Mouse (Mus musculus) liver, postnatal 0 days (tissue): ENCODE measurements at regions not wholly inside any gene's neighbourhood (a gene's known extent, or its start where the extent isn't known, plus 50 kb on each side); places are given as distances from the start of the nearest gene placed in this dataset.
A peak's percentile ranks its signal among the peaks of the same experiment; 100 is the strongest.

Experiments used
- CTCF ChIP-seq: sonication (generic); IDR thresholded peaks from 2 replicates; pipeline ENCODE4 v1.5.1; 2016; ENCODE audit warnings: antibody characterized with exemption, low read depth
- EP300 ChIP-seq: IDR thresholded peaks from 2 replicates; pipeline ENCODE4 v1.6.1; 2016; ENCODE audit warnings: antibody characterized with exemption, low read depth, mild to moderate bottlenecking

- TF ChIP-seq CTCF (peak; percentile 54), EP300 (no peak)
Measured at GRCm38 (mm10) chr9:102436378-102436777, 69.2 kb upstream of the Ky start.
